Mouse (Mus musculus): ENCODE measurements around the gene Olfr190. TPM values are rescaled to one million over a fixed set of nuclear protein-coding genes. Genes with fewer than 3 reads are reported as not detected.

The Olfr190 gene
- polyA plus RNA-seq (2014; fragmentation: Illumina TruSeq; extraction: RNeasy Lipid Tissue Mini Kit (QIAGEN cat#74804); ENCODE audit: low read depth, low replicate concordance) = not detected

GRCm38 (mm10) chr16:59077905-59078304 is at the start of gene Olfr190:
Olfr190 (minus strand) TSS chr16:59078005.

GRCm38 (mm10) chr16:59120969-59121368 is 43.2 kb upstream of the Olfr190 start, which contains the start of gene Olfr194:
Olfr194 (minus strand) TSS chr16:59121069.

GRCm38 (mm10) chr16:59111781-59112180 is 34.0 kb upstream of the Olfr190 start, which contains the start of gene Olfr193:
Olfr193 (minus strand) TSS chr16:59111881.

GRCm38 (mm10) chr16:59089722-59090121 is 11.9 kb upstream of the Olfr190 start, which contains the start of gene Olfr191:
Olfr191 (minus strand) TSS chr16:59089822.

GRCm38 (mm10) chr16:59039710-59040109 is 38.1 kb downstream of the Olfr190 start, which contains the start of gene Olfr187:
Olfr187 (minus strand) TSS chr16:59039767.

GRCm38 (mm10) chr16:59030191-59030590 is 47.6 kb downstream of the Olfr190 start, which contains the start of gene Olfr186:
Olfr186 (minus strand) TSS chr16:59030291.

Other genes starting within 250 kb of the Olfr190 start
- gene Olfr177, start 203.2 kb downstream of the Olfr190 start, polyA plus RNA-seq (2014; fragmentation: Illumina TruSeq; extraction: RNeasy Lipid Tissue Mini Kit (QIAGEN cat#74804); ENCODE audit: low read depth, low replicate concordance) = not detected
- not detected for gene Olfr178, start 185.9 kb downstream of the Olfr190 start, polyA plus RNA-seq (2014; fragmentation: Illumina TruSeq; extraction: RNeasy Lipid Tissue Mini Kit (QIAGEN cat#74804); ENCODE audit: low read depth, low replicate concordance)
- not detected for gene Olfr181, start 149.2 kb downstream of the Olfr190 start, polyA plus RNA-seq (2014; fragmentation: Illumina TruSeq; extraction: RNeasy Lipid Tissue Mini Kit (QIAGEN cat#74804); ENCODE audit: low read depth, low replicate concordance)
- gene Olfr180, start 148.6 kb downstream of the Olfr190 start, polyA plus RNA-seq (2014; fragmentation: Illumina TruSeq; extraction: RNeasy Lipid Tissue Mini Kit (QIAGEN cat#74804); ENCODE audit: low read depth, low replicate concordance) = not detected
- gene Olfr183, start 82.6 kb downstream of the Olfr190 start, polyA plus RNA-seq (2014; fragmentation: Illumina TruSeq; extraction: RNeasy Lipid Tissue Mini Kit (QIAGEN cat#74804); ENCODE audit: low read depth, low replicate concordance) = not detected
- not detected for gene Olfr186, start 47.7 kb downstream of the Olfr190 start, polyA plus RNA-seq (2014; fragmentation: Illumina TruSeq; extraction: RNeasy Lipid Tissue Mini Kit (QIAGEN cat#74804); ENCODE audit: low read depth, low replicate concordance)
- not detected for gene Olfr187, start 38.2 kb downstream of the Olfr190 start, polyA plus RNA-seq (2014; fragmentation: Illumina TruSeq; extraction: RNeasy Lipid Tissue Mini Kit (QIAGEN cat#74804); ENCODE audit: low read depth, low replicate concordance)
- not detected for gene Olfr191, start 11.8 kb upstream of the Olfr190 start, polyA plus RNA-seq (2014; fragmentation: Illumina TruSeq; extraction: RNeasy Lipid Tissue Mini Kit (QIAGEN cat#74804); ENCODE audit: low read depth, low replicate concordance)
- gene Olfr193, start 33.9 kb upstream of the Olfr190 start, polyA plus RNA-seq (2014; fragmentation: Illumina TruSeq; extraction: RNeasy Lipid Tissue Mini Kit (QIAGEN cat#74804); ENCODE audit: low read depth, low replicate concordance) = not detected
- not detected for gene Olfr194, start 43.1 kb upstream of the Olfr190 start, polyA plus RNA-seq (2014; fragmentation: Illumina TruSeq; extraction: RNeasy Lipid Tissue Mini Kit (QIAGEN cat#74804); ENCODE audit: low read depth, low replicate concordance)
- not detected for gene Olfr195, start 69.0 kb upstream of the Olfr190 start, polyA plus RNA-seq (2014; fragmentation: Illumina TruSeq; extraction: RNeasy Lipid Tissue Mini Kit (QIAGEN cat#74804); ENCODE audit: low read depth, low replicate concordance)
- gene Olfr196, start 92.4 kb upstream of the Olfr190 start, polyA plus RNA-seq (2014; fragmentation: Illumina TruSeq; extraction: RNeasy Lipid Tissue Mini Kit (QIAGEN cat#74804); ENCODE audit: low read depth, low replicate concordance) = not detected
- gene Olfr198, start 125.5 kb upstream of the Olfr190 start, polyA plus RNA-seq (2014; fragmentation: Illumina TruSeq; extraction: RNeasy Lipid Tissue Mini Kit (QIAGEN cat#74804); ENCODE audit: low read depth, low replicate concordance) = not detected
- not detected for gene Olfr199, start 141.8 kb upstream of the Olfr190 start, polyA plus RNA-seq (2014; fragmentation: Illumina TruSeq; extraction: RNeasy Lipid Tissue Mini Kit (QIAGEN cat#74804); ENCODE audit: low read depth, low replicate concordance)
- gene Olfr201, start 194.6 kb upstream of the Olfr190 start, polyA plus RNA-seq (2014; fragmentation: Illumina TruSeq; extraction: RNeasy Lipid Tissue Mini Kit (QIAGEN cat#74804); ENCODE audit: low read depth, low replicate concordance) = not detected
- gene Olfr202, start 208.8 kb upstream of the Olfr190 start, polyA plus RNA-seq (2014; fragmentation: Illumina TruSeq; extraction: RNeasy Lipid Tissue Mini Kit (QIAGEN cat#74804); ENCODE audit: low read depth, low replicate concordance) = not detected
- gene Olfr203, start 220.9 kb upstream of the Olfr190 start, polyA plus RNA-seq (2014; fragmentation: Illumina TruSeq; extraction: RNeasy Lipid Tissue Mini Kit (QIAGEN cat#74804); ENCODE audit: low read depth, low replicate concordance) = not detected
- gene Olfr204, start 240.2 kb upstream of the Olfr190 start, polyA plus RNA-seq (2014; fragmentation: Illumina TruSeq; extraction: RNeasy Lipid Tissue Mini Kit (QIAGEN cat#74804); ENCODE audit: low read depth, low replicate concordance) = not detected

All from heart, adult 10 weeks (tissue).